Mouse (Mus musculus) lung, embryonic 16.5 days (tissue): ENCODE measurements at regions not wholly inside any gene's neighbourhood (a gene's known extent, or its start where the extent isn't known, plus 50 kb on each side); places are given as distances from the start of the nearest gene placed in this dataset.
"Not testable (repeated sequence)": the region's sequence is repeated elsewhere in the genome, so short reads cannot be mapped to it uniquely, and the experiment has no call there.

Experiments
- ATAC-seq: fragments of 200-750 bp; cut with Nextera tagmentation; 2 replicates; pipeline ENCODE4 v1.8.0; 2017; ENCODE audit warnings: low read depth, mild to moderate bottlenecking, moderate library complexity
- H3K27ac ChIP-seq: fragments of 300-500 bp; sonication (generic); 2 replicates; pipeline ENCODE4 v1.5.1; 2014; ENCODE audit warnings: mild to moderate bottlenecking, control low read depth, low read length
- H3K27me3 ChIP-seq: fragments of 300-500 bp; sonication (generic); 2 replicates; pipeline ENCODE4 v1.6.1; 2014; ENCODE audit warnings: low read depth, low read length, mixed read lengths; ENCODE audit not compliant: control insufficient read depth, insufficient read depth
- H3K36me3 ChIP-seq: fragments of 300-500 bp; sonication (generic); 2 replicates; pipeline ENCODE4 v1.6.1; 2014; ENCODE audit warnings: low read length; ENCODE audit not compliant: control insufficient read depth, insufficient read depth
- H3K4me1 ChIP-seq: fragments of 300-500 bp; sonication (generic); replicated peaks from 2 replicates; pipeline ENCODE4 v1.6.1; 2014; ENCODE audit warnings: low read length, mixed read lengths; ENCODE audit not compliant: control insufficient read depth, insufficient read depth
- H3K4me2 ChIP-seq: fragments of 300-500 bp; sonication (generic); 2 replicates; pipeline ENCODE4 v1.6.1; 2014; ENCODE audit warnings: low read depth, low read length, control low read depth
- H3K4me3 ChIP-seq: fragments of 300-500 bp; sonication (generic); 2 replicates; pipeline ENCODE4 v1.5.1; 2014; ENCODE audit warnings: mild to moderate bottlenecking, low read length, control low read depth
- H3K9ac ChIP-seq: fragments of 300-500 bp; sonication (generic); 2 replicates; pipeline ENCODE4 v1.6.1; 2014; ENCODE audit warnings: low read length, control low read depth
- H3K9me3 ChIP-seq: fragments of 300-500 bp; sonication (generic); 2 replicates; pipeline ENCODE4 v1.6.1; 2016; ENCODE audit warnings: low read length; ENCODE audit not compliant: control insufficient read depth
- WGBS: fragments of 180-500 bp; shearing (Covaris S2); extraction: QIAGEN DNeasy Blood & Tissue Kit; methylation state at CpG from one replicate; pipeline ENCODE4 v1.1.7; 2014; 5-methylcytosine and 5-hydroxymethylcytosine counted together

- H3K27ac ChIP-seq = peak overlapping the region; percentile 10; the same call in 1 of the 2 replicates
Observed at GRCm38 (mm10) chr15:37091171-37091570, 83.6 kb upstream of the Zfp706 start.

GRCm38 (mm10) chr15:37083726-37084125 lies 76.2 kb upstream of the Zfp706 start:
- Histone ChIP-seq H3K9ac (no peak overlapping the region), H3K9me3 (no peaks in the 10 kb centered on the region), H3K27ac (no peak overlapping the region), H3K36me3 (no peaks in the 10 kb centered on the region), H3K4me3 (no peak overlapping the region), H3K4me1 (no peaks in the 10 kb centered on the region), H3K4me2 (no peak overlapping the region), H3K27me3 (no peaks in the 10 kb centered on the region)
- WGBS = 74% methylated on average over 3 of the region's 3 CpGs
- no peak for ATAC-seq

More at GRCm38 (mm10) chr15:37091171-37091570, 83.6 kb upstream of the Zfp706 start:
- H3K9me3 ChIP-seq, H3K9ac ChIP-seq, H3K4me2 ChIP-seq, H3K4me1 ChIP-seq, H3K4me3 ChIP-seq, H3K36me3 ChIP-seq, H3K27me3 ChIP-seq: not testable (repeated sequence)
- WGBS = 37% methylated on average over 5 of the region's 5 CpGs
- ATAC-seq = peak; percentile 51; the same call in 1 of the 2 replicates

GRCm38 (mm10) chr15:37081836-37082235 lies 74.3 kb upstream of the Zfp706 start:
- WGBS = 66% methylated on average over 2 of the region's 2 CpGs
- no peaks in the 10 kb centered on the region for H3K9me3 ChIP-seq
- no peak for ATAC-seq

GRCm38 (mm10) chr15:37080931-37081330 lies 73.4 kb upstream of the Zfp706 start:
- ATAC-seq = no peak
- Histone ChIP-seq H3K27me3 (no peaks in the 10 kb centered on the region), H3K9ac (no peak overlapping the region), H3K4me1 (no peaks in the 10 kb centered on the region), H3K36me3 (no peaks in the 10 kb centered on the region), H3K4me3 (no peak overlapping the region), H3K27ac (no peak overlapping the region), H3K4me2 (no peak overlapping the region), H3K9me3 (no peaks in the 10 kb centered on the region)
- WGBS = 83% methylated on average over 2 of the region's 2 CpGs

More at GRCm38 (mm10) chr15:37081836-37082235, 74.3 kb upstream of the Zfp706 start:
- no peak overlapping the region for H3K27ac ChIP-seq
- H3K36me3 ChIP-seq = no peaks in the 10 kb centered on the region
- H3K4me1 ChIP-seq = no peaks in the 10 kb centered on the region
- no peaks in the 10 kb centered on the region for H3K27me3 ChIP-seq
- no peak overlapping the region for H3K9ac ChIP-seq
- no peak overlapping the region for H3K4me3 ChIP-seq
- H3K4me2 ChIP-seq = no peak overlapping the region

GRCm38 (mm10) chr15:37080395-37080794 lies 72.8 kb upstream of the Zfp706 start:
- H3K27me3 ChIP-seq = no peaks in the 10 kb centered on the region
- no peaks in the 10 kb centered on the region for H3K9me3 ChIP-seq
- 82% methylated on average over 4 of the region's 4 CpGs for WGBS
- no peak overlapping the region for H3K4me3 ChIP-seq
- no peak for ATAC-seq
- H3K4me1 ChIP-seq = no peaks in the 10 kb centered on the region
- no peak overlapping the region for H3K4me2 ChIP-seq
- no peaks in the 10 kb centered on the region for H3K36me3 ChIP-seq
- H3K9ac ChIP-seq = no peak overlapping the region
- no peak overlapping the region for H3K27ac ChIP-seq

GRCm38 (mm10) chr15:37074207-37074606 lies 66.6 kb upstream of the Zfp706 start:
- WGBS = 85% methylated on average over 2 of the region's 2 CpGs
- not testable (repeated sequence) for H3K27ac ChIP-seq, H3K4me2 ChIP-seq, H3K27me3 ChIP-seq, H3K9me3 ChIP-seq, H3K9ac ChIP-seq, ATAC-seq, H3K36me3 ChIP-seq, H3K4me3 ChIP-seq, H3K4me1 ChIP-seq

GRCm38 (mm10) chr15:37072202-37072862 lies 64.8 kb upstream of the Zfp706 start:
- Histone ChIP-seq H3K4me2 (no peak overlapping the region), H3K9ac (no peak overlapping the region), H3K4me3 (no peak overlapping the region), H3K36me3 (no peaks in the 10 kb centered on the region), H3K27me3 (no peaks in the 10 kb centered on the region), H3K27ac (no peak overlapping the region), H3K4me1 (no peaks in the 10 kb centered on the region), H3K9me3 (no peaks in the 10 kb centered on the region)
- no peak for ATAC-seq
- WGBS = 78% methylated on average over 5 of the region's 5 CpGs

GRCm38 (mm10) chr15:37070188-37070587 lies 62.6 kb upstream of the Zfp706 start:
- Histone ChIP-seq H3K27ac (no peak overlapping the region), H3K4me3 (no peak overlapping the region), H3K27me3 (no peaks in the 10 kb centered on the region), H3K4me2 (no peak overlapping the region), H3K4me1 (no peaks in the 10 kb centered on the region), H3K9me3 (no peaks in the 10 kb centered on the region), H3K9ac (no peak overlapping the region), H3K36me3 (no peaks in the 10 kb centered on the region)
- ATAC-seq = no peak
- WGBS = 48% methylated on average over 3 of the region's 3 CpGs

GRCm38 (mm10) chr15:37067326-37067725 lies 59.8 kb upstream of the Zfp706 start:
- Histone ChIP-seq H3K27me3 (no peaks in the 10 kb centered on the region), H3K27ac (no peak overlapping the region), H3K4me1 (no peaks in the 10 kb centered on the region), H3K9ac (no peak overlapping the region), H3K36me3 (no peaks in the 10 kb centered on the region), H3K9me3 (no peaks in the 10 kb centered on the region), H3K4me3 (no peak overlapping the region), H3K4me2 (no peak overlapping the region)
- WGBS = 66% methylated on average over 4 of the region's 4 CpGs
- no peak for ATAC-seq
